Mouse (Mus musculus): ENCODE measurements around the gene Tmx4. TPM values are rescaled to one million over a fixed set of nuclear protein-coding genes. Genes with fewer than 3 reads are reported as not detected.

The Tmx4 gene
- 102 and 106 TPM in 2 replicates for polyA plus RNA-seq (2015; fragmentation: Nextera tagmentation; extraction: Ambion mirVana)

- under 1% methylated on average over 55 of the region's 57 CpGs for WGBS
- peak within 1 kb of the TSS; percentile 77 for H3K4me2 ChIP-seq
- H3K27ac ChIP-seq (replicated peaks) = peak within 1 kb of the TSS; percentile 98
- peak within 1 kb of the TSS; percentile 81 for H3K9ac ChIP-seq
- peaks cover 38% of the 10 kb centered on the region for H3K4me1 ChIP-seq (replicated peaks)
- peak; percentile 98 for ATAC-seq (ENCODE audit: low FRiP score, low read depth)
- no peaks in the 10 kb centered on the region for H3K27me3 ChIP-seq
- 0 out of 2 replicates have a peak, but pooled peaks cover 3% of the 10 kb centered on the region for H3K36me3 ChIP-seq
- H3K9me3 ChIP-seq = no peaks in the 10 kb centered on the region
- H3K4me3 ChIP-seq = peak within 1 kb of the TSS; percentile 66
Observed at GRCm38 (mm10) chr2:134643514-134644300, at the start of gene Tmx4. Gene Tmx4 (minus strand): TSS chr2:134644145.

DNA sequence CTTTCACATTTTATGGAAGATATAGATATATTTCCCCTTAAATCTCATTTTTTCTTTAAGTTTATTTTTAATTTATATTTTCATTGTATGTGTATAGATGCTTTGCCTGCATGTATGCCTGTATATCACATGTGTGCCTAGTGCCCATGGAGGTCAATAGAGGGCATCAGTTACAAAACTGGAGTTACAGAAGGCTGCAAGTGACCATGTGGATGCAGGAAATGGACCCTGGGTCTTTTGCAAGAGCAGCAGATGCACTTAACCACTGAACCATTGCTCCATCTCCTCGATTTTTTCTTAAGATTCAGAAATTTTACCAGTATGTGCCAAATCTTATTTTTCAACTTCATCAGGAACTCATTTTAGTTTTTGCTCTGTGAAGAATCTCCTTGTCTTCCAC, 48.2 kb upstream of the Tmx4 start:
- Histone ChIP-seq H3K4me1 (replicated peaks) (no peaks in the 10 kb centered on the region), H3K9me3 (no peaks in the 10 kb centered on the region), H3K27me3 (no peaks in the 10 kb centered on the region), H3K4me2 (no peak overlapping the region), H3K36me3 (no peaks in the 10 kb centered on the region), H3K9ac (no peak overlapping the region), H3K27ac (replicated peaks) (no peak overlapping the region), H3K4me3 (no peak overlapping the region)
- ATAC-seq (ENCODE audit: low FRiP score, low read depth) = no peak
- 85% methylated on average over 1 of the region's 1 CpGs for WGBS

- Histone ChIP-seq H3K36me3 (no peaks in the 10 kb centered on the region), H3K4me3 (no peak overlapping the region), H3K27ac (replicated peaks) (no peak overlapping the region), H3K27me3 (no peaks in the 10 kb centered on the region), H3K4me1 (replicated peaks) (no peaks in the 10 kb centered on the region), H3K9me3 (no peaks in the 10 kb centered on the region), H3K4me2 (no peak overlapping the region), H3K9ac (no peak overlapping the region)
- ATAC-seq (ENCODE audit: low FRiP score, low read depth) = no peak
- WGBS = 83% methylated on average over 7 of the region's 7 CpGs
Observed at GRCm38 (mm10) chr2:134691055-134691454, 47.1 kb upstream of the Tmx4 start.

GRCm38 (mm10) chr2:134682326-134682725, 38.4 kb upstream of the Tmx4 start:
- Histone ChIP-seq H3K9me3 (no peaks in the 10 kb centered on the region), H3K4me1 (replicated peaks) (no peaks in the 10 kb centered on the region), H3K4me3 (no peak overlapping the region), H3K9ac (no peak overlapping the region), H3K4me2 (no peak overlapping the region), H3K27ac (replicated peaks) (no peak overlapping the region), H3K36me3 (no peaks in the 10 kb centered on the region), H3K27me3 (no peaks in the 10 kb centered on the region)
- 33% methylated on average over 3 of the region's 3 CpGs for WGBS
- ATAC-seq (ENCODE audit: low FRiP score, low read depth) = no peak

DNA sequence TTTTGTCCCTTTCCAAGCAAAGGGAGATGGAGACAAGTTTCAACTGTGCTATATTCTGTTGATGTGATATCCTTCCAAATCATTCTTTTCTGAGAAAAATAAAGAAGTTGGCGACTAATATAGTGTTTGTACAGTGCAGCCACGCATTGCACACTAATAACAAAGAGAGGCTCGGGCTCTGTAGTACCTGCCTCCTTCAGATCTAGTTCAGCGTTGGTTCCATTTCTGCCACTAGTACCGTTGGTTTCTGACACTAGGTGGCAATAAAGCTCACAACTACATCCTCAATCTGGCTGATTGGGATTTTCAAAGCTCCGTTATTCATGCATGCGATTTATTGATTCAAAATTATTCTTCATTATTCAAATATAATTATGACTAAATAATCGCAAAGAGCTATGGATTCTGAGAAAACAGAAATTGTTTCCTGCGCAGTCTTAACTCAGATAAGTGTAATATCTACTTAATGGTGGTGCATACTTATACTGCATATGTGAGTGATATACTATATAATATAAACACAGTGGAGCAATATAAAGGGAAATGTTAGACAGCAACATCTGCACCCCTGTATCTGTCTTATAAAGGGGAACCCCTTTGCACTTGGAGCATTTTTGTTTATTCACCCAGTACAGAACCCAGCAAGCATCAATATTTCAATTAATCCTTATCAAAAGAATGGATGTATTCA, 37.5 kb upstream of the Tmx4 start:
- WGBS = 29% methylated on average over 9 of the region's 9 CpGs
- H3K27ac ChIP-seq (replicated peaks) = no peak overlapping the region
- H3K4me2 ChIP-seq = no peak overlapping the region
- no peaks in the 10 kb centered on the region for H3K4me1 ChIP-seq (replicated peaks)
- H3K4me3 ChIP-seq = no peak overlapping the region
- no peaks in the 10 kb centered on the region for H3K27me3 ChIP-seq
- peak; percentile 76 for ATAC-seq (ENCODE audit: low FRiP score, low read depth)
- H3K9me3 ChIP-seq = no peaks in the 10 kb centered on the region
- H3K36me3 ChIP-seq = no peaks in the 10 kb centered on the region
- H3K9ac ChIP-seq = no peak overlapping the region

GRCm38 (mm10) chr2:134679567-134679966, 35.6 kb upstream of the Tmx4 start:
- Histone ChIP-seq H3K9me3 (no peaks in the 10 kb centered on the region), H3K9ac (no peak overlapping the region), H3K4me3 (no peak overlapping the region), H3K4me2 (no peak overlapping the region), H3K36me3 (no peaks in the 10 kb centered on the region), H3K27me3 (no peaks in the 10 kb centered on the region), H3K27ac (replicated peaks) (no peak overlapping the region), H3K4me1 (replicated peaks) (no peaks in the 10 kb centered on the region)
- ATAC-seq (ENCODE audit: low FRiP score, low read depth) = no peak
- 79% methylated on average over 3 of the region's 3 CpGs for WGBS

- ATAC-seq (ENCODE audit: low FRiP score, low read depth) = no peak
- H3K4me2 ChIP-seq = no peak overlapping the region
- no peaks in the 10 kb centered on the region for H3K9me3 ChIP-seq
- no peaks in the 10 kb centered on the region for H3K4me1 ChIP-seq (replicated peaks)
- no peaks in the 10 kb centered on the region for H3K36me3 ChIP-seq
- H3K4me3 ChIP-seq = no peak overlapping the region
- no peaks in the 10 kb centered on the region for H3K27me3 ChIP-seq
- H3K9ac ChIP-seq = no peak overlapping the region
- H3K27ac ChIP-seq (replicated peaks) = no peak overlapping the region
- WGBS = 88% methylated on average over 1 of the region's 1 CpGs
Observed at GRCm38 (mm10) chr2:134675465-134675864, 31.5 kb upstream of the Tmx4 start.

DNA sequence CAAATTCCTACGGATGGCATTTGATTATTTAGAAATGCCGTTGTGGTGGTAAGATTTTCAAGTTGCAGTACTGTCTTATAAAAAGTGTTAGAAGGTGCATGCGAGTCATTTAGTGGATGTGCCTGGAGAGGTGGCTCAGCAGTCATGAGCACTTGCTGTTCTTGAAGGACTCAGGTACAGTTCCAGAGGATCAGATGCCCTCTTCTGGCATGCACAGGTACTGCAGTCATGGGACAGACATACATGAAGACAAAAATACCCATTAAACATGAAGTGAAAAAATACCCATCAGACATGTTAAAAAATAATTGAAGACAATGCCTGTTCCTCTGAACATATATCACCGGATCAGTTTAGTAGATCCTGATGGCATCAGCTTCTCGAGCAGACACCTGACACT, 29.7 kb upstream of the Tmx4 start:
- no peak overlapping the region for H3K4me2 ChIP-seq
- H3K4me1 ChIP-seq (replicated peaks) = no peaks in the 10 kb centered on the region
- H3K9ac ChIP-seq = no peak overlapping the region
- ATAC-seq (ENCODE audit: low FRiP score, low read depth) = no peak
- no peaks in the 10 kb centered on the region for H3K9me3 ChIP-seq
- no peaks in the 10 kb centered on the region for H3K27me3 ChIP-seq
- no peak overlapping the region for H3K27ac ChIP-seq (replicated peaks)
- H3K36me3 ChIP-seq = no peaks in the 10 kb centered on the region
- H3K4me3 ChIP-seq = no peak overlapping the region
- WGBS = 76% methylated on average over 5 of the region's 5 CpGs

- H3K36me3 ChIP-seq = no peaks in the 10 kb centered on the region
- no peaks in the 10 kb centered on the region for H3K4me1 ChIP-seq (replicated peaks)
- no peak overlapping the region for H3K27ac ChIP-seq (replicated peaks)
- 27% methylated on average over 4 of the region's 4 CpGs for WGBS
- no peaks in the 10 kb centered on the region for H3K27me3 ChIP-seq
- no peak overlapping the region for H3K4me3 ChIP-seq
- no peak for ATAC-seq (ENCODE audit: low FRiP score, low read depth)
- no peak overlapping the region for H3K4me2 ChIP-seq
- no peaks in the 10 kb centered on the region for H3K9me3 ChIP-seq
- no peak overlapping the region for H3K9ac ChIP-seq
Observed at GRCm38 (mm10) chr2:134656477-134656876, 12.5 kb upstream of the Tmx4 start.

GRCm38 (mm10) chr2:134654668-134655067, 10.7 kb upstream of the Tmx4 start:
- no peak for ATAC-seq (ENCODE audit: low FRiP score, low read depth)
- H3K4me1 ChIP-seq (replicated peaks) = no peaks in the 10 kb centered on the region

DNA sequence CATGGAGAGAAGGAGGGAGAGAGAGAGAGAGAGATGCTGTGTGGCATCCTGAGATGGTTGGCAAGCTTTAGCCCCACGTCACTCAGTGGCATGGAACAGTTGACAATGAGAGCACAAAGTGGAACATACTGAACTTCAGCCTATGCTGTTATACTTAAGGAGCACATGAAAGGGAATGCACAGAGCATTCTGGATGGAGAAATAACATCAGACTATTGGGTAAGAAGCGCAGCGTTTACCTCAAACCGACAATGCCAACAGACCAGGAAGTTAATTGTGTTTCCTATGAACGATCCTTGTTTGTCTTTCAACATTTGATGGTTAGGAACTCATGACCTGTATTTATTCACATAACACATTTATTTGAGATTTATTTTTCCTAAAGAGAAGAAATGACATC, 8.8 kb upstream of the Tmx4 start:
- H3K9ac ChIP-seq = no peak overlapping the region
- H3K27ac ChIP-seq (replicated peaks) = no peak overlapping the region
- H3K4me2 ChIP-seq = no peak overlapping the region
- H3K36me3 ChIP-seq = no peaks in the 10 kb centered on the region
- no peak for ATAC-seq (ENCODE audit: low FRiP score, low read depth)
- no peaks in the 10 kb centered on the region for H3K27me3 ChIP-seq
- H3K4me1 ChIP-seq (replicated peaks) = no peaks in the 10 kb centered on the region
- H3K9me3 ChIP-seq = no peaks in the 10 kb centered on the region
- no peak overlapping the region for H3K4me3 ChIP-seq
- WGBS = 80% methylated on average over 5 of the region's 5 CpGs

More at GRCm38 (mm10) chr2:134654668-134655067, 10.7 kb upstream of the Tmx4 start:
- Histone ChIP-seq H3K9ac (no peak overlapping the region), H3K4me2 (no peak overlapping the region), H3K4me3 (no peak overlapping the region), H3K9me3 (no peaks in the 10 kb centered on the region), H3K27ac (replicated peaks) (no peak overlapping the region), H3K36me3 (no peaks in the 10 kb centered on the region), H3K27me3 (no peaks in the 10 kb centered on the region)

DNA sequence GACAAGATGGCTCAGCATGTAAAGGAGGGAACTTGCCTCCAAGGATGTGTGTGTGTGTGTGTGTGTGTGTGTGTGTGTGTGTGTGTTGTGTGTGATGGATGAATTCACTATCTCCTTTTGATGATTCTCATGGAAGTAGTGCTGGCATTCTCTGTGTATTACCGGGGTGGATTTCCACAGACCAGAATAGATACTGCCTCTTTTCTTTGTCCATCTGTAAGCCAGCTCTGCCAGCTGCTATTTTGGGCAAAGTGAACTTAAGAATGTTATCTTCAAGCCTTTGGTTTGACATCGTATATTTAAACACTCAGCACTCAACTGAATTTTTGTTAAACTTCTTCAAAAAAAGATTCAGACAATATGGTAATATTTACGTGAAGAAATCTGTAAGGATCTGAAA, 5.1 kb upstream of the Tmx4 start:
- H3K9me3 ChIP-seq = no peaks in the 10 kb centered on the region
- ATAC-seq (ENCODE audit: low FRiP score, low read depth) = no peak
- H3K36me3 ChIP-seq = no peaks in the 10 kb centered on the region
- H3K9ac ChIP-seq = no peak overlapping the region
- no peaks in the 10 kb centered on the region for H3K27me3 ChIP-seq
- H3K4me3 ChIP-seq = no peak overlapping the region
- WGBS = 90% methylated on average over 3 of the region's 3 CpGs
- H3K27ac ChIP-seq (replicated peaks) = no peak overlapping the region
- H3K4me2 ChIP-seq = no peak overlapping the region
- peaks cover 13% of the 10 kb centered on the region; the same call in 1 of the 2 replicates for H3K4me1 ChIP-seq (replicated peaks)
